Mouse (Mus musculus) liver, embryonic 16.5 days (tissue): ENCODE results near the gene Col4a1. TPM values are rescaled to one million over a fixed set of nuclear protein-coding genes. Genes with fewer than 3 reads are reported as not detected.

Experiments used
- ATAC-seq: fragments of 200-750 bp; cut with Nextera tagmentation; 2 replicates; pipeline ENCODE4 v1.8.0; 2017; ENCODE audit warnings: low read depth, mild to moderate bottlenecking, moderate number of reproducible peaks, moderate library complexity
- H3K27ac ChIP-seq: fragments of 300-500 bp; sonication (generic); 2 replicates; pipeline ENCODE4 v1.5.1; 2014; ENCODE audit warnings: mild to moderate bottlenecking, low read length
- H3K27me3 ChIP-seq: fragments of 300-500 bp; sonication (generic); 2 replicates; pipeline ENCODE4 v1.6.1; 2014; ENCODE audit warnings: low read depth, low read length, mixed read lengths; ENCODE audit not compliant: control insufficient read depth, insufficient read depth
- H3K36me3 ChIP-seq: fragments of 300-500 bp; sonication (generic); 2 replicates; pipeline ENCODE4 v1.6.1; 2014; ENCODE audit warnings: mild to moderate bottlenecking; ENCODE audit not compliant: control insufficient read depth, insufficient read depth
- H3K4me1 ChIP-seq: fragments of 300-500 bp; sonication (generic); 2 replicates; pipeline ENCODE4 v1.6.1; 2014; ENCODE audit warnings: low read depth, low read length, mixed read lengths; ENCODE audit not compliant: control insufficient read depth
- H3K4me2 ChIP-seq: fragments of 300-500 bp; sonication (generic); 2 replicates; pipeline ENCODE4 v1.6.1; 2014; ENCODE audit warnings: low read depth, low read length, mixed read lengths
- H3K4me3 ChIP-seq: fragments of 300-500 bp; sonication (generic); 2 replicates; pipeline ENCODE4 v1.5.1; 2014; ENCODE audit warnings: low read depth, mild to moderate bottlenecking, low read length
- H3K9ac ChIP-seq: fragments of 300-500 bp; sonication (generic); 2 replicates; pipeline ENCODE4 v1.6.1; 2014; ENCODE audit warnings: low read depth, low read length
- H3K9me3 ChIP-seq: fragments of 300-500 bp; sonication (generic); replicated peaks from 2 replicates; pipeline ENCODE4 v1.6.1; 2016; ENCODE audit warnings: low read length; ENCODE audit not compliant: control insufficient read depth
- WGBS: fragments of 180-500 bp; shearing (Covaris S2); extraction: QIAGEN DNeasy Blood & Tissue Kit; methylation state at CpG from one replicate; pipeline ENCODE4 v1.1.7; 2014; ENCODE audit not compliant: insufficient replicate concordance; 5-methylcytosine and 5-hydroxymethylcytosine counted together
- polyA plus RNA-seq: library from polyadenylated mRNA; unstranded; fragments of >200 nt; fragmentation: Nextera tagmentation; extraction: Ambion mirVana; gene quantifications from 2 replicates; pipeline ENCODE4 v1.2.1, GENCODE M21; 2015

Gene Col4a1
- polyA plus RNA-seq, 1 experiment from 2014 or later = 25.7 TPM

DNA sequence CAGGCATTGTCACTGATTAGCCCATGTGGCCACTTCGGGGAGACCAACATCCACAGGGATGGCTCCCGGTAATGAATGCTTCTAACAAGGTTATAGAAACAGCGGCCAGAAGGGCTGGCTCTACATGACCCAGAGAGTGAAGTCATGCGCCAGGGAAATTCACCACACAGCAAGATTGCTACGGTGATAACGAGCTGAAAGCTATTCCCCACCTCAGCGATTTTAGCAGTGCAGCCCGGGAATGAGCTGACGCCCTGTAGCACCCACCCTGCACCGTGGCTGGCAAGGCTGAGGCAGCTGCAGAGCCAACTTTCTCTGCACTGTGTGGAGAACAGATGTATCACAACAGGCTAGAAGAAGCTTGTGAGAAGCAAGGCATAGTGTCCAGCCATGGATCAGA is 30.5 kb downstream of the Col4a1 start:
- Histone ChIP-seq H3K4me3 (no peak overlapping the region), H3K9ac (no peak overlapping the region), H3K4me2 (no peak overlapping the region), H3K4me1 (peaks cover 7% of the 10 kb centered on the region), H3K27me3 (no peaks in the 10 kb centered on the region), H3K27ac (no peak overlapping the region), H3K9me3 (no peaks in the 10 kb centered on the region), H3K36me3 (no peaks in the 10 kb centered on the region)
- WGBS = 71% methylated on average over 10 of the region's 10 CpGs
- no peak for ATAC-seq

DNA sequence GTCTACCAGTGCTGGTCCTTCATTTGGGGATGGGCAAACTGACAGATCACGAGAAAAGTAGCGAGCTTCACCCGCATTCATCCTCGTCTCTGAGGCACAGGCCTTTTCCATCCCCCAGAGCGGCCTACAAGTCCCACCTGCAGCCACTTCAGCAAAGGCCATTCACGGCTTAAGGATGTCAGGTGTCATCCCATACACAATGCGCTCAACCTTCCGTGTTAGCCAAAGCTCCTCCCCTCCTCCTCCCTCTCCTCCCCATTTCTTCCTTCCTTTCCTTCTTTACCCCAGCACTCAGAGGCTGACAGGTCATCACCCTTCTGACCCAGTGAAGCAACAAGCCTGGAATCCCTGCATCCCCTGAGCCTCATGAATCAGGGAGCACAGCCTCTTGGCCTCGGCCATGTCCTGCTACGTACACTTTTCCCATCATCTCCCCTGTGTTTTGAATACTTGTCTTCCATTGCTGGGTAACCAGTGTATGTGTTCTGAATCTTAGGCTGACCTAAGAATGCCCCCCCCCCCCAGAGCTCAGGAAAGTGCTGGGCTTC is 31.8 kb downstream of the Col4a1 start:
- Histone ChIP-seq H3K4me2 (no peak overlapping the region), H3K9me3 (no peaks in the 10 kb centered on the region), H3K36me3 (no peaks in the 10 kb centered on the region), H3K4me1 (peaks cover 7% of the 10 kb centered on the region), H3K27me3 (no peaks in the 10 kb centered on the region), H3K27ac (no peak overlapping the region), H3K9ac (no peak overlapping the region), H3K4me3 (no peak overlapping the region)
- ATAC-seq = no peak
- 69% methylated on average over 10 of the region's 10 CpGs for WGBS

DNA sequence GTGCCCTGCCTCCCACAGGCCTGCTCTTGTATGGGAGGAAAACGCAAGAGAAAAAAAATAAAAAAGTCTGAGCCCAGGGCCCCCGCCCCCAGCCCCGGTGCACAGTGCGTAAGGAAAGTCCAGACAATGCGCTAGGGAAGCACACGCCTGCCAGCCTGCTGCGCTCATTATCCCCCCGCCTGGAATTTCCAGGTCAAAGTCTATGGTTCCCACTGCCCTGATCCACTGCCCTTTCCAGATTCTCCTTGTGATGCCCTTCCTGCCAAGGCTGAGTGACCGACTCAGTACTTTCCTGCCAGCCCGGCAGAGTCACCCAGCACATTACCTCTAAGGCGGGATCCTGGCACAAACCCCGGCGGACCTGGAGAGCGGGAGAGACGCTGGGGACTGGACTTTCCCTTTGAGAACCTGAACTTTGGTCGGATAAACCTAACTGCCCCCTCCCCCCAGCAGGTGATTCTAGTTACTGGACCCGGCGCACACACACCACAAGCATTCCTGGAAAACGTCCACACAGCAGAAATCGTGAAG is 33.3 kb downstream of the Col4a1 start:
- peak overlapping the region; percentile 33 for H3K4me3 ChIP-seq
- peak; percentile 73 for ATAC-seq
- H3K9ac ChIP-seq = no peak overlapping the region
- 22% methylated on average over 20 of the region's 20 CpGs for WGBS
- no peak overlapping the region for H3K27ac ChIP-seq
- H3K4me1 ChIP-seq = peaks cover 7% of the 10 kb centered on the region
- no peaks in the 10 kb centered on the region for H3K36me3 ChIP-seq
- peak overlapping the region; percentile 33 for H3K4me2 ChIP-seq
- no peaks in the 10 kb centered on the region for H3K9me3 ChIP-seq
- no peaks in the 10 kb centered on the region for H3K27me3 ChIP-seq

DNA sequence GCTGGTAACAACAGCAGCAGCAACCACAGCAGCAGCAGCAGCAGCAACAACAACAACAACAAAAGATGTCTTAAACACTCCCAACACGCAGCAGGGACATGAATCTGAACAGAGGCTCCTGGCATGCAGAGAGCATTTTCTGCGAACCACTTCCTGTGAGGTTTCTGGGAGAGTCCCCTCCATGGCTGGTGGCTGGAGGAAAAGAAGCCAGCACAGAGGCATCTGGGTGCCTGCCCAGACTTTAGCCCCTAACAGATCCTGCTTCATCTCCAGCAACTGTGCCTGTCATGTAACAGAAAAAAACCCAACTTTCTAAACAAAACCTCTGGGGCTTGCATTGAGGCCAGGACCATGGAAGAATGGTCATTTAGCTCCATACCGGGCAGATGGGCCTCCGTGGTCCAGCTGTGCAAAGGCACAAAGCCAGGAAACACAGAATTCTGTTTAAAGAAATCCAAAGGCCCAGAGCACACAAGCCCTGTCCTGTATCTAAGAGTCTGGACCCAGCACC is 34.5 kb downstream of the Col4a1 start:
- H3K4me2 ChIP-seq = no peak overlapping the region
- no peaks in the 10 kb centered on the region for H3K36me3 ChIP-seq
- H3K27me3 ChIP-seq = no peaks in the 10 kb centered on the region
- WGBS = 16% methylated on average over 4 of the region's 4 CpGs
- peaks cover 7% of the 10 kb centered on the region for H3K4me1 ChIP-seq
- ATAC-seq = no peak
- H3K27ac ChIP-seq = peak overlapping the region; percentile 39; the same call in 1 of the 2 replicates
- no peaks in the 10 kb centered on the region for H3K9me3 ChIP-seq
- H3K9ac ChIP-seq = no peak overlapping the region
- H3K4me3 ChIP-seq = no peak overlapping the region

DNA sequence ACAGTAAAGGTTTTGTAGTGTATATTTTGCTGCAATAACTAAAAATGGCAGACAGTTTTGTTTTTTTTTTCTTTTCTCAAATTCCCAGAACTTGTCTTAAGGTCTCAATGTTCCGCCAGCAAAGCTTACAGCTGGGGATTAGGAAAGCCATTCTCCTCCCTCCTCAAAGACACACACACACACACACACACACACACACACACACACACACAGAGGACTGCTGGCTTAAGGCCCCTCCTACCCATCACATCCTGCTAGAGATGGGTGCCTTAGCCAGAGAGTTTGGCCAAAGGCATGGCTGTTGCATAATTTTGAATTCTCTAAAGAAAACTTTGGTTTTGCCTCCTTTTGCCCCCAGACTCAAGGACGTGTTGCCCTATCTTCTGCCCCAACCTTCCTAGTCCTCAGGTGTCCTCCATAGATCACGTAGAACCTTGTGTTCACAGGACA is 35.0 kb downstream of the Col4a1 start:
- no peaks in the 10 kb centered on the region for H3K36me3 ChIP-seq
- peaks cover 7% of the 10 kb centered on the region for H3K4me1 ChIP-seq
- no peak for ATAC-seq
- no peaks in the 10 kb centered on the region for H3K9me3 ChIP-seq
- H3K4me2 ChIP-seq = no peak overlapping the region
- H3K9ac ChIP-seq = no peak overlapping the region
- peak overlapping the region; percentile 39; the same call in 1 of the 2 replicates for H3K27ac ChIP-seq
- WGBS = 38% methylated on average over 3 of the region's 3 CpGs
- no peak overlapping the region for H3K4me3 ChIP-seq
- no peaks in the 10 kb centered on the region for H3K27me3 ChIP-seq

DNA sequence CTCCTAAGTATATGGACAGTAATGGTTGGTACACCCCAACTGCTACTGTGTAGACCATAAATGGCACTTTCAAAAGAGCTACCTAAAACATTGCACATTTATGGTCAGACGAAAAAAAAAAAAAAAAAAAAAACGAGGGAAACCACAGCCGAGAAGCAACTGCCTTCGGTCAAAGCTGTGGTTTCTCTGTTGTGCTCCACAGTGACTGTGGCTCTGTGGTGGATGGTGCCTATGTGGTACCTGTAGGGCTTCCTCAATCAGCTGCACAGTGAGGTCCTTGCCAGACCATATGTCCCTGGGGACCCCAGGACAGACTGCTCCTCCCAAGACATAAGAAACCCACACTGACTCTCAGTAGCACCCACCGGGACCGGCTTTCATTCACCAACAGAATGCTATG is 36.3 kb downstream of the Col4a1 start:
- H3K27ac ChIP-seq = no peak overlapping the region
- no peak overlapping the region for H3K4me3 ChIP-seq
- no peaks in the 10 kb centered on the region for H3K36me3 ChIP-seq
- no peaks in the 10 kb centered on the region for H3K9me3 ChIP-seq
- no peaks in the 10 kb centered on the region for H3K27me3 ChIP-seq
- H3K9ac ChIP-seq = no peak overlapping the region
- peaks cover 7% of the 10 kb centered on the region for H3K4me1 ChIP-seq
- ATAC-seq = no peak
- WGBS = 14% methylated on average over 6 of the region's 6 CpGs
- H3K4me2 ChIP-seq = no peak overlapping the region

DNA sequence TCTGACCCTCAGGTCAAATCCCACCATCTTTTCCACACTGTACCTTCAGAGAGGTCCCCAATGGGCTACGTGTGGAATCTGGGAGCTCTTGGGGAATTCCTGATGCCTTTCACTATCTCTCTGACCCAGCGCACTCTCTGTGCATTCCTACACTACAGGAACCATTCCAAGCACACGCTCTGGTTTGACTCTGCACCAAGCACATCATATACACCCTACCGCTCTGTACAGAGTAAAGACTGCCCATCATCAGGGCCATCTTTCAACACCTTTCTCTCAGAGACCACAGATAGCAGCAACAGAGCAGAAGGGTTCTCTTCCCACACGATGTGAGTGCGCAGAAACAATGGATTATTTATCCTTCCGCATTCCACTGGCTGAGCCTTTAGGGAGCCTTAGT is 38.2 kb downstream of the Col4a1 start:
- H3K36me3 ChIP-seq = no peaks in the 10 kb centered on the region
- WGBS = 62% methylated on average over 7 of the region's 7 CpGs
- H3K4me2 ChIP-seq = no peak overlapping the region
- no peak for ATAC-seq
- no peaks in the 10 kb centered on the region for H3K9me3 ChIP-seq
- peaks cover 7% of the 10 kb centered on the region for H3K4me1 ChIP-seq
- no peaks in the 10 kb centered on the region for H3K27me3 ChIP-seq
- no peak overlapping the region for H3K4me3 ChIP-seq
- H3K27ac ChIP-seq = no peak overlapping the region
- H3K9ac ChIP-seq = no peak overlapping the region

DNA sequence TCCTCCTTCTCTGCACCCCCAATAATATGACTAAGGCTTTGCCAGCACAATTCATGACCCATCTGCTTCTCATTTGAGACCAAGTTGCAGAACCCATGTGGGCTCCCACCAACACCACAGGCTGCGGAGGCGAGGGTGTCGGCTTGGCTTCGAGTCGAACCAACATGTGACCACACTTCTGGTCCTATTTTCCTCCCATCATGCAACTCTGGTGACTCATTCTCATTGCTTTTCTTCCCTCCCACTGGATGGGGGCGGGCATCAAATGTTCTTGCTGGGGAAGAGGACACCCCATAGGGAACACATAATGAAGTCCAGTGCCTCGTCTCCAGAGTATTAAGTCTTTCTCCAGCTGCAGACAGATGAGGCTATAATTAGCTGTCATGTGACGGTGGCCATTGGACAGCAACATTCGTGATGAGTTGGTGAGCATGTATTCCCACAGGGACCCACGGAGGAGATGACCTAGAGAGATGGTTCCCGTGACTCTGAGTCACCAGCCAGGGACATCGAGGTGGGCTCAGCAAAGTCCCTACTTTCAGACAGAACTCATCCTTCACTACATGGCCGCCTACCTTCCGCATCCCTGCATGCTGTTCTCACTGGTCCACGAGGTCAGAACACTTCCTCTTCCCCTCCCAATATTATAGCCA is 39.0 kb downstream of the Col4a1 start:
- no peaks in the 10 kb centered on the region for H3K27me3 ChIP-seq
- H3K36me3 ChIP-seq = no peaks in the 10 kb centered on the region
- H3K9me3 ChIP-seq = no peaks in the 10 kb centered on the region
- no peak overlapping the region for H3K4me2 ChIP-seq
- H3K9ac ChIP-seq = no peak overlapping the region
- H3K4me3 ChIP-seq = no peak overlapping the region
- H3K4me1 ChIP-seq = peaks cover 7% of the 10 kb centered on the region
- WGBS = 66% methylated on average over 15 of the region's 15 CpGs
- ATAC-seq = no peak
- no peak overlapping the region for H3K27ac ChIP-seq

DNA sequence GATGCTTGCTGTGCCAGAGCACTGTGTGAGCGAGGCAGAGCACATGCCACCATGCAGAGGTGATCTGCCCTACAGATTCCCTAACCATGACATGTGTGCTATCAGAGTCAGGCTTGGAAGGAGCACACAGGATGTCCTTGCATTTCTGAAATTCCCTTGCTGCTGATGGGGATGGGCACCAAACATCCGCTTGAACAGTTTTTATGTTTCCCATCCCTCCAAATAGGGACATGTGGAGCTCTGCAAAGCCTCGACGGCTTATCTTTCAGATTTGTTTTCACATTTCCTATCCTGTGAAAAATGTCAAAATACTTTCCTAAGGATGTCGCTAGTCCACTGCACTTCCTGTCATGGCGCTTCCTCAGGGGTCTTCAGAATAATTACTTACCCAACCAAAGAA is 40.4 kb downstream of the Col4a1 start:
- WGBS = 31% methylated on average over 6 of the region's 6 CpGs
- no peaks in the 10 kb centered on the region for H3K36me3 ChIP-seq
- H3K9ac ChIP-seq = no peak overlapping the region
- no peaks in the 10 kb centered on the region for H3K27me3 ChIP-seq
- peak overlapping the region; percentile 44 for H3K27ac ChIP-seq
- no peak overlapping the region for H3K4me3 ChIP-seq
- ATAC-seq = 0 out of 2 replicates have a peak, but pooled peaks have one; percentile 16
- no peaks in the 10 kb centered on the region for H3K4me1 ChIP-seq
- no peak overlapping the region for H3K4me2 ChIP-seq
- H3K9me3 ChIP-seq = no peaks in the 10 kb centered on the region
